In the genomic region with DNA sequence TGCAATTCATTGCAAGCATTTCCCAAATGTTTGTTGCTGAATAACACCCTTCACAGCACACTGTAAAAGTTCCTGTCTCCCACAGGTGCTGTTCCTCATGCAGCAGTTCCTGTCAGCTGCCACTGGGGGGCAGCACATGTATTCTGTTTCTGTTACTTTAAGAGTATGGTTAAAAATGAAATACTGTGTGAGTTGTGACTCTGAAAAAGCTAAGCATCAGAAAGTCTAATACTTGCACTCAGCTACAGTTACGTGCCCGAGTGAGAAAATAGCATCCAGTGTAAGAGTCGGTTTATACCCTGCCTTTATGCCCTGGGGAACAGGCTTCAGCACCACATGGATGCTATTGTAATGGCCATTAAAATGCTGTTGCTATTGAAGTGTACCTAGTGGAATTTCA, we compare ENCODE assay signal across 8 mouse cellular contexts. TPM values are rescaled to one million over a fixed set of nuclear protein-coding genes. Genes with fewer than 3 reads are reported as not detected.
DNase-seq lines count a peak whose midpoint lies in the region; ATAC-seq and TF ChIP-seq lines count a peak whose summit lies in the region.

No protein-coding gene starts in this region.

- no peak overlapping the region for H3K4me3 ChIP-seq in lung, adult 2 months (replicated peaks; ENCODE audit: extremely low read depth, low read depth, low read length)
- no peak overlapping the region for H3K4me3 ChIP-seq in limb, embryonic 10.5 days

- ATAC-seq in Patski: no peak
- peak; percentile 97 for ATAC-seq in common myeloid progenitor, adult 5-6 weeks (replicated peaks; ENCODE audit: low read depth, poor library complexity, severe bottlenecking)
- peak; percentile 84 to 89; a peak in 3 of 4 replicates for ATAC-seq in hematopoietic stem cell, adult 5-6 weeks (replicated peaks in 1 of 2; ENCODE audit: insufficient read depth in 1 of 2, low FRiP score in 2 of 2, low TSS enrichment in 1 of 2, low read depth in 1 of 2, poor library complexity in 2 of 2, severe bottlenecking in 2 of 2)
- no peak; the same call in 1 of the 2 replicates for ATAC-seq in monocyte, adult 5-6 weeks (replicated peaks; ENCODE audit: insufficient number of reproducible peaks, low FRiP score, low TSS enrichment, poor library complexity, severe bottlenecking)

- H3K27me3 ChIP-seq in Patski: no peaks in the 10 kb centered on the region
- no peaks in the 10 kb centered on the region for H3K27me3 ChIP-seq in limb, embryonic 10.5 days (ENCODE audit: low read depth, poor library complexity, severe bottlenecking)

- H3K9me3 ChIP-seq in limb, embryonic 10.5 days (replicated peaks): no peaks in the 10 kb centered on the region

- WGBS in lung, adult 2 months: 38% methylated on average over 3 of the region's 3 CpGs
- 48% methylated on average over 3 of the region's 3 CpGs for WGBS in limb, embryonic 10.5 days

- POLR2A ChIA-PET in Patski (lab: Charles Lee): no interaction called here

- H3K4me1 ChIP-seq in lung, adult 2 months (ENCODE audit: control insufficient read depth, insufficient read depth, low read length): no peaks in the 10 kb centered on the region
- no peaks in the 10 kb centered on the region for H3K4me1 ChIP-seq in limb, embryonic 10.5 days

- in situ Hi-C loops in Patski (cut with MboI; ENCODE audit: low pct_unique_long_range_greater_than_20kb): no loop called here

- no peak for DNase-seq in lung, adult 2 months
- DNase-seq in lung, adult 18-20 months: no peak
- DNase-seq in Patski (ENCODE audit: low read depth, low spot score): no peak
- peak; percentile 50 for DNase-seq in limb, embryonic 10.5 days (ENCODE audit: low spot score)
- peak; percentile 75 for DNase-seq in retina, embryonic 14.5 days (ENCODE audit: low spot score)

- H3K36me3 ChIP-seq in limb, embryonic 10.5 days: no peaks in the 10 kb centered on the region

- no peak for TF ChIP-seq POLR2A in lung, adult 2 months (IDR thresholded peaks at IDR 0.05; ENCODE audit: borderline replicate concordance, extremely low read depth, low read depth, low read length)

- no peak overlapping the region for H3K27ac ChIP-seq in limb, embryonic 10.5 days

- peak; percentile 61 for TF ChIP-seq CTCF in lung, adult 2 months (IDR thresholded peaks at IDR 0.05; ENCODE audit: insufficient read depth, low read length)
- peak; percentile 66 for TF ChIP-seq CTCF in Patski (IDR thresholded peaks at IDR 0.05)

- CTCF ChIA-PET in Patski (lab: Charles Lee): interaction anchor here (1.3 kb wide), 1 partner anchor 677 kb away, joined by 3 read pairs; no protein-coding TSS in a partner anchor

RNA-seq across cellular contexts. Expression of a gene that starts 52.0 kb away (rescaled TPM):
- 0.17 and 0.19 TPM in 2 replicates for polyA plus RNA-seq in lung, adult 2 months (2012; rRNA removed)
- polyA plus RNA-seq in Patski (2021): 0.01 TPM
- total RNA-seq in common myeloid progenitor, adult 5-6 weeks (2017): not detected in 2 replicates
- under 0.01 and 0.05 TPM in 2 replicates for total RNA-seq in hematopoietic stem cell, adult 5-6 weeks (2017)
- 0.04 and 0.09 TPM in 2 replicates for polyA plus RNA-seq in limb, embryonic 10.5 days (2016; fragmentation: Nextera tagmentation; extraction: Ambion mirVana)
- total RNA-seq in monocyte, adult 5-6 weeks (2017): 0.11 TPM in 1 of 3 replicates, not detected in the others

Comparison
In these comparisons a context has a peak if more than half of its experiments do, and no peak if none do; other contexts are left out.
1. DNase-seq: peak in limb, embryonic 10.5 days (single experiment) and retina, embryonic 14.5 days (single experiment); none in lung, adult 2 months (single experiment), lung, adult 18-20 months (0 of 2) and Patski (single experiment).
2. ATAC-seq: peak in common myeloid progenitor, adult 5-6 weeks (single experiment) and hematopoietic stem cell, adult 5-6 weeks (2 of 2); none in Patski (single experiment) and monocyte, adult 5-6 weeks (single experiment).